Mouse (Mus musculus) limb, embryonic 14.5 days (tissue): ENCODE measurements around the gene Cx3cr1. TPM values are rescaled to one million over a fixed set of nuclear protein-coding genes. Genes with fewer than 3 reads are reported as not detected.

Experiments used
- ATAC-seq: fragments of 200-750 bp; cut with Nextera tagmentation; 2 replicates; pipeline ENCODE4 v1.8.0; 2017; ENCODE audit warnings: low read depth, moderate number of reproducible peaks, moderate TSS enrichment; ENCODE audit not compliant: low FRiP score
- DNase-seq: peaks from one replicate; pipeline ENCODE4 v3.0.0-alpha.2; 2015; ENCODE audit warnings: low spot score
- H3K27ac ChIP-seq: fragments of 300-500 bp; sonication (generic); replicated peaks from 2 replicates; pipeline ENCODE4 v1.5.1; 2014; ENCODE audit warnings: low read depth, mild to moderate bottlenecking, low read length, moderate library complexity, mixed read lengths
- H3K27me3 ChIP-seq: fragments of 300-500 bp; sonication (generic); 2 replicates; pipeline ENCODE4 v1.6.1; 2014; ENCODE audit warnings: low read length, mixed read lengths; ENCODE audit not compliant: control insufficient read depth, insufficient read depth
- H3K36me3 ChIP-seq: fragments of 300-500 bp; sonication (generic); 2 replicates; pipeline ENCODE4 v1.6.1; 2014; ENCODE audit warnings: mild to moderate bottlenecking, low read length, moderate library complexity, mixed read lengths; ENCODE audit not compliant: control insufficient read depth, insufficient read depth
- H3K4me1 ChIP-seq: fragments of 300-500 bp; sonication (generic); 2 replicates; pipeline ENCODE4 v1.6.1; 2014; ENCODE audit warnings: antibody characterized with exemption, low read length, mixed read lengths; ENCODE audit not compliant: control insufficient read depth, insufficient read depth
- H3K4me2 ChIP-seq: fragments of 300-500 bp; sonication (generic); replicated peaks from 2 replicates; pipeline ENCODE4 v1.6.1; 2014; ENCODE audit warnings: low read depth, mild to moderate bottlenecking, low read length, moderate library complexity; ENCODE audit not compliant: severe bottlenecking
- H3K4me3 ChIP-seq: fragments of 300-500 bp; sonication (generic); replicated peaks from 2 replicates; pipeline ENCODE4 v1.5.1; 2014; ENCODE audit warnings: low read length
- H3K9ac ChIP-seq: fragments of 300-500 bp; sonication (generic); 2 replicates; pipeline ENCODE4 v1.6.1; 2014; ENCODE audit warnings: mild to moderate bottlenecking, low read depth, low read length, moderate library complexity; ENCODE audit not compliant: severe bottlenecking
- H3K9me3 ChIP-seq: fragments of 300-500 bp; sonication (generic); 2 replicates; pipeline ENCODE4 v1.6.1; 2016; ENCODE audit warnings: low read length; ENCODE audit not compliant: control insufficient read depth
- POLR2A ChIP-seq: fragments of 200-500 bp; IDR thresholded peaks from 2 replicates; pipeline ENCODE4 v1.8.0; 2012; ENCODE audit warnings: inconsistent platforms, mild to moderate bottlenecking, moderate library complexity, borderline replicate concordance; ENCODE audit not compliant: insufficient read depth, insufficient read length; ENCODE audit errors: extremely low read depth
- WGBS: fragments of 180-500 bp; shearing (Covaris S2); extraction: QIAGEN DNeasy Blood & Tissue Kit; methylation state at CpG from one replicate; pipeline ENCODE4 v1.1.7; 2014; 5-methylcytosine and 5-hydroxymethylcytosine counted together
- polyA plus RNA-seq, 2 experiments: library from polyadenylated mRNA; depleted of rRNA in 1 of 2; stranded (reverse) in 1 of 2; unstranded in 1 of 2; fragments of >200 nt; fragmentation: Nextera tagmentation in 1 of 2; extraction: Ambion mirVana in 1 of 2; gene quantifications; 2 replicates each; pipeline versions ENCODE4 v1.2.1 to v1.2.3; 2012 to 2014

Cx3cr1 gene
- polyA plus RNA-seq, 2 experiments, result 10.1 to 11.0 TPM

- no peak overlapping the region for H3K27ac ChIP-seq
- no peaks in the 10 kb centered on the region for H3K9me3 ChIP-seq
- DNase-seq (no peak), ATAC-seq (no peak)
- H3K4me1 ChIP-seq, result no peaks in the 10 kb centered on the region
- H3K27me3 ChIP-seq, result no peaks in the 10 kb centered on the region
- H3K4me3 ChIP-seq, result no peak overlapping the region
- TF ChIP-seq POLR2A, result no peak
- WGBS, result 80% methylated on average over 7 of the region's 7 CpGs
- no peak overlapping the region for H3K4me2 ChIP-seq
- H3K36me3 ChIP-seq, result no peaks in the 10 kb centered on the region
- H3K9ac ChIP-seq, result peak overlapping the region; percentile 8; the same call in 1 of the 2 replicates
Observed at GRCm38 (mm10) chr9:120037414-120037813, 32.3 kb downstream of the Cx3cr1 start.

- WGBS, result 82% methylated on average over 8 of the region's 8 CpGs
- H3K4me3 ChIP-seq, result no peak overlapping the region
- no peak for TF ChIP-seq POLR2A
- no peak overlapping the region for H3K4me2 ChIP-seq
- H3K36me3 ChIP-seq, result no peaks in the 10 kb centered on the region
- DNase-seq, result no peak
- no peaks in the 10 kb centered on the region for H3K9me3 ChIP-seq
- no peaks in the 10 kb centered on the region for H3K4me1 ChIP-seq
- no peak overlapping the region for H3K27ac ChIP-seq
- no peak overlapping the region for H3K9ac ChIP-seq
- H3K27me3 ChIP-seq, result no peaks in the 10 kb centered on the region
- ATAC-seq, result no peak
Observed at GRCm38 (mm10) chr9:120034375-120034774, 35.3 kb downstream of the Cx3cr1 start.

GRCm38 (mm10) chr9:120032710-120033109 is 37.0 kb downstream of the Cx3cr1 start:
- TF ChIP-seq POLR2A, result no peak
- no peak for ATAC-seq
- peaks cover under 1% of the 10 kb centered on the region; the same call in 1 of the 2 replicates for H3K4me1 ChIP-seq
- H3K36me3 ChIP-seq, result no peaks in the 10 kb centered on the region
- no peak for DNase-seq
- no peak overlapping the region for H3K4me2 ChIP-seq
- H3K4me3 ChIP-seq, result no peak overlapping the region
- H3K27ac ChIP-seq, result no peak overlapping the region
- no peaks in the 10 kb centered on the region for H3K9me3 ChIP-seq
- WGBS, result 92% methylated on average over 6 of the region's 6 CpGs
- H3K9ac ChIP-seq, result no peak overlapping the region
- no peaks in the 10 kb centered on the region for H3K27me3 ChIP-seq

- Histone ChIP-seq H3K4me1 (peaks cover 5% of the 10 kb centered on the region; the same call in 1 of the 2 replicates), H3K27me3 (no peaks in the 10 kb centered on the region), H3K4me2 (no peak overlapping the region), H3K27ac (no peak overlapping the region), H3K9me3 (no peaks in the 10 kb centered on the region), H3K9ac (no peak overlapping the region), H3K36me3 (no peaks in the 10 kb centered on the region), H3K4me3 (no peak overlapping the region)
- no peak for DNase-seq
- TF ChIP-seq POLR2A, result no peak
- WGBS, result 84% methylated on average over 10 of the region's 10 CpGs
- ATAC-seq, result no peak
Observed at GRCm38 (mm10) chr9:120030421-120030820, 39.3 kb downstream of the Cx3cr1 start.

GRCm38 (mm10) chr9:120029880-120030279 is 39.8 kb downstream of the Cx3cr1 start:
- DNase-seq, result no peak
- H3K4me3 ChIP-seq, result no peak overlapping the region
- no peak for TF ChIP-seq POLR2A
- H3K4me2 ChIP-seq, result no peak overlapping the region
- no peak overlapping the region for H3K27ac ChIP-seq
- no peaks in the 10 kb centered on the region for H3K27me3 ChIP-seq
- no peaks in the 10 kb centered on the region for H3K9me3 ChIP-seq
- ATAC-seq, result no peak
- H3K4me1 ChIP-seq, result peaks cover 5% of the 10 kb centered on the region; the same call in 1 of the 2 replicates
- H3K9ac ChIP-seq, result no peak overlapping the region
- H3K36me3 ChIP-seq, result no peaks in the 10 kb centered on the region
- 92% methylated on average over 6 of the region's 6 CpGs for WGBS

- no peaks in the 10 kb centered on the region for H3K9me3 ChIP-seq
- H3K9ac ChIP-seq, result peak overlapping the region; percentile 3; the same call in 1 of the 2 replicates
- H3K36me3 ChIP-seq, result no peaks in the 10 kb centered on the region
- H3K4me1 ChIP-seq, result peaks cover 5% of the 10 kb centered on the region; the same call in 1 of the 2 replicates
- no peak for TF ChIP-seq POLR2A
- WGBS, result 34% methylated on average over 14 of the region's 14 CpGs
- H3K4me3 ChIP-seq, result no peak overlapping the region
- ATAC-seq (no peak), DNase-seq (peak; percentile 59)
- H3K4me2 ChIP-seq, result no peak overlapping the region
- H3K27me3 ChIP-seq, result no peaks in the 10 kb centered on the region
- H3K27ac ChIP-seq, result no peak overlapping the region
Observed at GRCm38 (mm10) chr9:120027401-120028151, 42.1 kb downstream of the Cx3cr1 start.
